Mouse (Mus musculus) ES-Bruce4 (cell line): ENCODE data around the gene Kmt2d.

Experiments used
- CTCF ChIP-seq: IDR thresholded peaks from one replicate; pipeline ENCODE4 v1.8.1; 2011; ENCODE audit warnings: low read depth, low read length
- EP300 ChIP-seq: IDR thresholded peaks from 2 replicates; pipeline ENCODE4 v1.6.1; 2011; ENCODE audit warnings: low read depth, low read length; ENCODE audit not compliant: insufficient read depth

DNA sequence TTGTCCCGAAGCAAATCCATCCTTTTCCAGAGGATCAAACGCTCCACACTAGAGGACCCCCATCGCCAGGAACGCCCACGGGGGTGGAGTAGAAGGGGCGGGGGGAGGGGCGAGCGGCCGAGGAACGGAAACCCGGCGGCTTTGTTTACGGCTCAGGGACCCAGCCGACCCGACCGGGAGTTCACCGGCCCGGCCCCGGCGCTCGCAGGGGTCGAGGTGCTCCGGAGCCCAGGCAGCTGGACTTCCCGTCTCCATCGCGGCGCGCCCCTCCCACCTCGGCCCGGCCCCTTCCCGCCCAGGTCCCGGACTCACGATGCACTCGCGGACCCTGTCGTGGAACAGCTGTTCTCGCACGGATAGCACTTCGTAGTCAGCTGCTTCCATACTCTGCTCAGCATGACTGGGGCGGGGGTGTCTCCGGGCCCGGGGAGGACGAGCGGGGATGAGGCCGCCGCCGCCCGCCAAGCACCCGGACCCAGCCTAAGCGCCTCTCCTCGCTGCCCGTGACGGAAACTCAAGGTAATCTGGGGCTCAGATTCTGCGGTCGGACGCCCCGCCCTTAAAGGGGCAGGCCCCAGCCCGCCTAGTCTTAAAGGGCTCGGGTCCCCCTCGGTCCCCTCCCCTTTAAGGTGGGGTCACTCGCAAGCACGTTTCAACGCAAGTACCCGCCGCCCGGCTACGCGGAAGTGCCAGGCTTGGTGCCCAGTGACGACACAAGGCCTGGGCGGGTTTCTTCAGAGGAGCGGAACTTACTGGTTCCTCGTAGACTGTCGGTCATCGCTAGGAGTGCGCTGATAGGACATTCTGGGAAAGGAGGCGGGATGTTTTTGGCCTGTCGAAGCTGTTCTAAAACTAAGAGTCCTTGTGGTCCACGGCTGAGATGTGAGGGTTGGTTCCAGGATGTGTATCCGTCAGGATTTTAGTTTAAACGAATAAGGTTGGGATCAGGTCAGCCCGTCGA is 46.8 kb upstream of the Kmt2d start, which contains the start of gene Lmbr1l:
- TF ChIP-seq CTCF: no peak
- TF ChIP-seq EP300: no peak
